Comparison of ENCODE assay signal across 8 mouse cellular contexts in genomic region chr19:56908472-56909270, GRCm38 (mm10). TPM values are rescaled to one million over a fixed set of nuclear protein-coding genes. Genes with fewer than 3 reads are reported as not detected.
DNase-seq lines count a peak whose midpoint lies in the region; ATAC-seq and TF ChIP-seq lines count a peak whose summit lies in the region.

No protein-coding gene starts in this region.

- TF ChIP-seq EP300 in liver, embryonic 14.5 days (IDR thresholded peaks at IDR 0.05; ENCODE audit: low read depth) = no peak

- H3K36me3 ChIP-seq in embryonic facial prominence, embryonic 11.5 days (replicated peaks; ENCODE audit: control insufficient read depth, insufficient read depth, low read depth, low read length) = no peaks in the 10 kb centered on the region
- no peaks in the 10 kb centered on the region for H3K36me3 ChIP-seq in kidney, adult 2 months (ENCODE audit: control insufficient read depth, insufficient read depth, low read length)
- no peaks in the 10 kb centered on the region for H3K36me3 ChIP-seq in liver, embryonic 14.5 days (replicated peaks; ENCODE audit: control insufficient read depth, insufficient read depth, low read depth)

- no peak overlapping the region for H3K4me3 ChIP-seq in embryonic facial prominence, embryonic 11.5 days (ENCODE audit: low read depth, low read length)
- no peak overlapping the region for H3K4me3 ChIP-seq in kidney, adult 2 months (ENCODE audit: insufficient read depth, low read depth, low read length)
- H3K4me3 ChIP-seq in liver, embryonic 14.5 days (ENCODE audit: insufficient read depth in 1 of 2, low read depth in 2 of 2, low read length in 2 of 2) = no peak overlapping the region

- no peak overlapping the region for H3K27ac ChIP-seq in embryonic facial prominence, embryonic 11.5 days (replicated peaks; ENCODE audit: low read depth, low read length)
- no peak overlapping the region for H3K27ac ChIP-seq in kidney, adult 2 months (ENCODE audit: insufficient read depth, low read depth, low read length)
- no peak overlapping the region for H3K27ac ChIP-seq in liver, embryonic 14.5 days

- no peak for TF ChIP-seq POLR2A in kidney, adult 2 months (IDR thresholded peaks at IDR 0.05; ENCODE audit: low read depth, low read length)

- H3K4me1 ChIP-seq in embryonic facial prominence, embryonic 11.5 days (ENCODE audit: control insufficient read depth, insufficient read depth, low read length) = peaks cover 3% of the 10 kb centered on the region; the same call in 1 of the 2 replicates
- peaks cover 7% of the 10 kb centered on the region; the same call in 1 of the 2 replicates for H3K4me1 ChIP-seq in kidney, adult 2 months (ENCODE audit: control insufficient read depth, insufficient read depth, low read length)
- no peaks in the 10 kb centered on the region for H3K4me1 ChIP-seq in liver, embryonic 14.5 days (replicated peaks; ENCODE audit: control insufficient read depth in 2 of 2, insufficient read depth in 2 of 2, low read length in 1 of 2)

- no peak overlapping the region for H3K4me2 ChIP-seq in embryonic facial prominence, embryonic 11.5 days (ENCODE audit: low read depth, low read length)
- H3K4me2 ChIP-seq in liver, embryonic 14.5 days (ENCODE audit: low read depth) = no peak overlapping the region

- ATAC-seq in embryonic facial prominence, embryonic 11.5 days (replicated peaks; ENCODE audit: insufficient number of reproducible peaks, low FRiP score, low TSS enrichment, low read depth) = no peak
- no peak for ATAC-seq in liver, embryonic 14.5 days (ENCODE audit: insufficient read depth)

- H3K9me3 ChIP-seq in embryonic facial prominence, embryonic 11.5 days (replicated peaks; ENCODE audit: control insufficient read depth, low read length) = no peaks in the 10 kb centered on the region
- no peaks in the 10 kb centered on the region for H3K9me3 ChIP-seq in liver, embryonic 14.5 days (ENCODE audit: control insufficient read depth, low read length)

- peak; percentile 85 for TF ChIP-seq CTCF in kidney, adult 2 months (conservative IDR thresholded peaks at IDR 0.05; ENCODE audit: insufficient read depth, insufficient read length, low read depth, low read length)
- TF ChIP-seq CTCF in liver, embryonic 14.5 days (IDR thresholded peaks at IDR 0.05; ENCODE audit: low read depth) = peak; percentile 80

- no peak overlapping the region for H3K9ac ChIP-seq in embryonic facial prominence, embryonic 11.5 days (replicated peaks; ENCODE audit: low read length)
- H3K9ac ChIP-seq in liver, embryonic 14.5 days (replicated peaks) = no peak overlapping the region

- peak; percentile 37 for DNase-seq in gastrocnemius, postnatal 10 days
- no peak for DNase-seq in gastrocnemius, adult 18-20 months (ENCODE audit: low spot score)
- DNase-seq in ES-CJ7 (ENCODE audit: low read depth, low spot score) = peak; percentile 46
- DNase-seq in embryonic facial prominence, embryonic 11.5 days (ENCODE audit: low spot score) = peak; percentile 80
- DNase-seq in kidney, adult 2 months = peak; percentile 57
- DNase-seq in liver, embryonic 14.5 days (ENCODE audit: low read depth in 3 of 3, low spot score in 3 of 3) = no peak
- DNase-seq in retina, postnatal 7 days (ENCODE audit: low read depth, low spot score) = peak; percentile 54
- no peak for DNase-seq in urinary bladder, postnatal 10 days (ENCODE audit: low spot score)

- no peaks in the 10 kb centered on the region for H3K27me3 ChIP-seq in embryonic facial prominence, embryonic 11.5 days (ENCODE audit: control insufficient read depth, insufficient read depth, low read length)
- no peaks in the 10 kb centered on the region for H3K27me3 ChIP-seq in kidney, adult 2 months (replicated peaks; ENCODE audit: control insufficient read depth, insufficient read depth, low read length)
- no peaks in the 10 kb centered on the region for H3K27me3 ChIP-seq in liver, embryonic 14.5 days (ENCODE audit: control insufficient read depth, insufficient read depth, low read length)

- 78% methylated on average over 17 of the region's 17 CpGs for WGBS in embryonic facial prominence, embryonic 11.5 days
- WGBS in kidney, adult 2 months = 67% methylated on average over 17 of the region's 17 CpGs
- WGBS in liver, embryonic 14.5 days (ENCODE audit: insufficient replicate concordance) = 57% methylated on average over 17 of the region's 17 CpGs

RNA-seq across cellular contexts. Expression of gene Vwa2, which starts 34.6 kb away (rescaled TPM):
- not detected for total RNA-seq in gastrocnemius, postnatal 10 days (2021)
- total RNA-seq in gastrocnemius, adult 18-20 months (2021) = not detected
- polyA plus RNA-seq in embryonic facial prominence, embryonic 11.5 days (2014; fragmentation: Nextera tagmentation; extraction: Ambion mirVana) = 2.7 and 3.3 TPM in 2 replicates
- polyA plus RNA-seq in kidney, adult 2 months (2012; rRNA removed) = 11.2 and 16.1 TPM in 2 replicates
- 0.01 and 0.02 TPM in 2 replicates for polyA plus RNA-seq in liver, embryonic 14.5 days (2012; rRNA removed)
- not detected in 2 replicates for polyA plus RNA-seq in liver, embryonic 14.5 days (2014; fragmentation: Nextera tagmentation; extraction: Ambion mirVana)

Comparison
In these comparisons a context has a peak if more than half of its experiments do, and no peak if none do; other contexts are left out.
1. DNase-seq: peak in gastrocnemius, postnatal 10 days (single experiment), ES-CJ7 (single experiment), embryonic facial prominence, embryonic 11.5 days (single experiment), kidney, adult 2 months (single experiment) and retina, postnatal 7 days (single experiment); none in gastrocnemius, adult 18-20 months (single experiment), liver, embryonic 14.5 days (0 of 3) and urinary bladder, postnatal 10 days (single experiment).